Mouse (Mus musculus) lung, adult 2 months (tissue): ENCODE measurements at regions not wholly inside any gene's neighbourhood (a gene's known extent, or its start where the extent isn't known, plus 50 kb on each side); places are given as distances from the start of the nearest gene placed in this dataset.

Experiments used
- DNase-seq: peaks from one replicate; pipeline ENCODE4 v3.0.0; 2022
- H3K4me1 ChIP-seq: fragments of 200-500 bp; 2 replicates; pipeline ENCODE4 v1.6.1; 2011; ENCODE audit warnings: low read length; ENCODE audit not compliant: control insufficient read depth, insufficient read depth
- H3K4me3 ChIP-seq: fragments of 200-500 bp; replicated peaks from 2 replicates; pipeline ENCODE3; 2011; ENCODE audit warnings: low read depth, mild to moderate bottlenecking, control low read depth, low read length; ENCODE audit errors: extremely low read depth
- CTCF ChIP-seq: fragments of 200-500 bp; IDR thresholded peaks from 2 replicates; pipeline ENCODE4 v1.5.1; 2011; ENCODE audit warnings: mild to moderate bottlenecking, low read length, control low read depth; ENCODE audit not compliant: insufficient read depth
- POLR2A ChIP-seq: fragments of 200-500 bp; IDR thresholded peaks from 2 replicates; pipeline ENCODE4 v1.6.1; 2011; ENCODE audit warnings: low read depth, mild to moderate bottlenecking, control low read depth, low read length, borderline replicate concordance; ENCODE audit errors: extremely low read depth
- WGBS: fragments of 180-500 bp; shearing (Covaris S2); methylation state at CpG from one replicate; pipeline ENCODE4 v1.1.7; 2018; 5-methylcytosine and 5-hydroxymethylcytosine counted together

DNA sequence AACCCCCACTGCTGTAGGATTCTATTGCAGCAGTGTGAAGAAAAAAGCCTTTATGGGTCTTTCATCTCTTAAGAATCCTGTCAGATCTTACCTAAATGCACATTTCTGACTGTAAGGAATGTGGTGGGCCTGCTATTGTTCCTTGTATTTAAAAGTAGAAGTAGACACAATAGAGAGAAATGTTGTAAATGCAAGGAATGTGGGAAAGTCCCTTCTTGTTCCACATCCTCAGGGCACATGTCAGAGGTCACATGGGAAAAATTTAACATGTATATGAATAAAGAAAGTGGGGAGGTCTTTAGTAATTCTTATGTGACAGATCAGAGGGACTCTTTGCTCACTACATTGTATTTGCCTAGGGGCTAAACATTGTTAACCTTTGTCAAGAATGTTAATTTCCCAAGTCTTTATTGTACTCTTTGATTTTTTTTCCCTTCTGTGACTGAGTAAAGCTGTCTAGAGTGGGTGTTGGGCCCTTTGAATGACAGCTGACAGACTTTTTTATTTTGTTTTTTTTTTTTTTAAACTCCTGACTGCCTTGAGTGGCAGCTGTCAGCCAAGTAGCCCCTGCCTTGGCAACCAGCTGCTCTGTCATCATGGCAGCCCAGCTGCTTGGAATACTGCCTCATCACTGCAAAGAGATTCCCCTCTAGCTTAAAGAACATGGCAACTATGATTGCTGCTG lies 117.9 kb downstream of the Icos start:
- H3K4me3 ChIP-seq = no peak overlapping the region
- no peaks in the 10 kb centered on the region for H3K4me1 ChIP-seq
- TF ChIP-seq POLR2A (no peak), CTCF (no peak)
- no peak for DNase-seq

GRCm38 (mm10) chr1:61099341-61099740 lies 121.6 kb downstream of the Icos start:
- no peak for DNase-seq
- H3K4me3 ChIP-seq = no peak overlapping the region
- WGBS = 65% methylated on average over 5 of the region's 5 CpGs
- TF ChIP-seq POLR2A (no peak), CTCF (no peak)
- no peaks in the 10 kb centered on the region for H3K4me1 ChIP-seq

DNA sequence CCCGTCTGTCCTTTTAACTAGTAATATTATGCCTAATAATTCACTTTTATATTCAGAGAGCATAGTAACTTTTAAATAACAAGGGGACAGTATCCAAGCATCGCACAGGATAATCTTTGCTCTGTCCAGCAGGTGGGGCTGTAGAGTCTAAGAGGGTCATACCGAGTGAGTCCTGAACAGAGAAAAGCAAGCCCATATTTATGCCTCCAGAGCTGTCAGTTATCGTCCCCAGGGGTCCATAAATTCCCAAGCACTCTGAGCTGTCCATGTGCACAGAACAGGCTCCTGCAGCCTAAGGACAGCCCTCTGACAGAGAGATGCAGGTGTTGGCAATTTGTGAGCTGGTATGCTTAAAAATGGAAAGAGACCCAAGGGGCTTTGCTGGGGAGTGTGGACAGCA lies 124.0 kb downstream of the Icos start:
- TF ChIP-seq POLR2A (no peak), CTCF (no peak)
- DNase-seq = peak; percentile 9
- Histone ChIP-seq H3K4me3 (no peak overlapping the region), H3K4me1 (no peaks in the 10 kb centered on the region)
- WGBS = 62% methylated on average over 4 of the region's 4 CpGs

DNA sequence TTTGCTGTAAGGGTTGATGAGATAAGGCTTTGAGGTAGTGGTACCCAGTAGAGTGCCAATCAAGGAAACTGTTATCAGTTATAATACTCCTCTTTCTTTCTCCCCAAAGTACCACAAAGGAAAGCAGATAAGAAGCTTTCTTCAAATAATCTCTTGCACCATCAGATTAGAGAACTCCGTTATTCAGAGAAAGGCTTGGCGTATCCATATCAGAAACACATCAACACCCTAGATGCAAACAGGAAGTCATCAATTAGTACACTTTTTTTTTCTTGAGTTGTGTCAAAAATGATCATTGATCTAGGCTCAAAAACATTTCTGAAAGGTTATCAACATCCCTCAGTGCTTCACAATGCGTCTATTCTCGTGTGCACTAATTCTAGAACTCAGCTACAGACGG lies 124.6 kb downstream of the Icos start:
- no peak overlapping the region for H3K4me3 ChIP-seq
- no peaks in the 10 kb centered on the region for H3K4me1 ChIP-seq
- WGBS = 52% methylated on average over 5 of the region's 5 CpGs
- no peak for DNase-seq
- no peak for TF ChIP-seq POLR2A
- TF ChIP-seq CTCF = no peak

- Histone ChIP-seq H3K4me1 (no peaks in the 10 kb centered on the region), H3K4me3 (no peak overlapping the region)
- TF ChIP-seq CTCF (no peak), POLR2A (no peak)
- no peak for DNase-seq
- WGBS = 64% methylated on average over 12 of the region's 12 CpGs
Observed at GRCm38 (mm10) chr1:61103581-61103980, 125.9 kb downstream of the Icos start.

- no peak for DNase-seq
- Histone ChIP-seq H3K4me3 (no peak overlapping the region), H3K4me1 (no peaks in the 10 kb centered on the region)
- 79% methylated on average over 13 of the region's 13 CpGs for WGBS
- no peak for TF ChIP-seq CTCF
- no peak for TF ChIP-seq POLR2A
Observed at GRCm38 (mm10) chr1:61111731-61112309, 134.1 kb downstream of the Icos start.

DNA sequence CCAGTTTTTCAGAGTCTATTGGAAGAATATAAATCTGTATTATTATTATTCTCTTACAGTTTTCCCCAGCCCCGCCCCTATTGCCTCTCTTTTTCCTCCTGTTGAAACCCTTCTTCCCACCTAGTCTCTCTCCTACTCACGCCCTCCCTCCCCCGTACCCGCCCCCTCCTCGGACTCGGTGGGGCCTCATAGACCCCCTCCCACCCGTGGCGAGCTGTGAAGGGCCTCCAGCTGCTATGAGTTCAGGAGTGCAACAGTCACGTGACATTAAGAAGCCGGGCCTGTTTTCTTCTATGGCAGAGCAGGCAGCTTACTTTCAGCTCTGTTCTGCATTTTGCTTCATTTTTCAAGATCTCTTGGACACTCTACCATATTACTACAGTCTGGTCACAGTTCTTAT lies 139.8 kb downstream of the Icos start:
- Histone ChIP-seq H3K4me3 (no peak overlapping the region), H3K4me1 (no peaks in the 10 kb centered on the region)
- TF ChIP-seq CTCF = no peak
- no peak for TF ChIP-seq POLR2A
- WGBS = 26% methylated on average over 10 of the region's 10 CpGs
- no peak for DNase-seq

DNA sequence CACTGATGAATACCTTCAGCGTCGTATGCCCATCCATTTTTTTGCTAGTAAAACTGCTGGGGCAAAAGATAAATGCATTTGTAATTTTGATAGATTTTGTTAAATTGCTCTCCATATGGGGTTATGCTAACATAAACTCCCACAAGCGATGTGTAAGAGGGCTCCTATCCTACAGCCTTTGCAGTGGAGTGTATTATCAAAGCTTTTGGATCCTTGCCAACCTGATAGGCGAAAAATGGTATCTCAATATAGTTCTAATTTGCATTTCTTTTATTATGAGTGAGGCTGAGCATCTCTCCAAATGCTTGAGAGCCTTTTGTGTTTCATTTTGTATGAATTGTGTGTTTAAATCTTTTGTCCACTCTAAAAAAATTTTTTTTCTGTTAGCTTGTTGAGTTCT lies 140.3 kb downstream of the Icos start:
- Histone ChIP-seq H3K4me1 (no peaks in the 10 kb centered on the region), H3K4me3 (no peak overlapping the region)
- TF ChIP-seq POLR2A (no peak), CTCF (no peak)
- WGBS = 62% methylated on average over 4 of the region's 4 CpGs
- DNase-seq = no peak

DNA sequence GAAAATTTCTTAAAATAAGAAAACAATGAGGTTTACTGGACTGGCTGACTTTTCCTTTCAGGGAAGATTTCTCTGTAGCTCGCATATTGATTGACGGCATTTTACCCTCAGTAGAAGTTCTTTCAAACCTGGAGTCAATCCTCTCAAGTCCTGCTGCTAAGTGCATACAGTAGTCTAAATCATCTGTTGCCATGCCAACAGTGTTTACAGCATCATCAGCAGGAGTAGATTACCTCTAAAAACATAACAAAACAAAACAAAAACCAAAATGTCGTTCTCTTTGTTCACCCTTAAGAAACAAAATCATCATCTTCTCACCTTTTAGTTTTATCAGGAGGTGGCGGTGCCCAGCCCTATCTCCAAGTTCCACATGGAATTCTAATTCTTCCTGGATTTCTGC lies 143.8 kb downstream of the Icos start:
- Histone ChIP-seq H3K4me3 (no peak overlapping the region), H3K4me1 (no peaks in the 10 kb centered on the region)
- WGBS = 78% methylated on average over 4 of the region's 4 CpGs
- TF ChIP-seq CTCF = no peak
- TF ChIP-seq POLR2A = no peak
- DNase-seq = no peak

DNA sequence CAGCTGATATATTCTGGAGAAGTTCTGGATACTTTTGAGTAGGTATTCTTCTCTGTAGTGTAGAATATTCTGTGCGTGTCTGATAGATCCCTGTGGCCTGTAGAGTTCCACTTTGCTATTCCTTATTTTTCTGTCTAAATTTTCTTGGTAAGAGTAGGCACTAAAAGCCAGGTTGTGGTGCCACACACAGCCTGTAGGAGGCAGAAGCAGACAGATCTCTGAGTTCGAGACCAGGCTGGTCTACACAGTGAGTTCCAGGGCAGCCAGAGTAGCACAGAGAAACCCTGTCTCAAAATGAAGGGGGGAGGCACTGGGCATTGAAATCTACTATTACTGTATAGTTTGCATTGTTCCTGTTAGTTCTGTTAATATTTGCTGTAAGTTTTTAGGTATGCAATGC lies 147.4 kb downstream of the Icos start:
- WGBS = 91% methylated on average over 2 of the region's 2 CpGs
- TF ChIP-seq CTCF (no peak), POLR2A (no peak)
- Histone ChIP-seq H3K4me3 (no peak overlapping the region), H3K4me1 (no peaks in the 10 kb centered on the region)
- no peak for DNase-seq
